Mouse (Mus musculus): ENCODE results near the gene H2-M10.6.

GRCm38 (mm10) chr17:36844725-36845124 lies 32.8 kb downstream of the H2-M10.6 start:
- TF ChIP-seq CTCF (IDR thresholded peaks at IDR 0.05 in 2 of 3, conservative IDR thresholded peaks at IDR 0.05 in 1 of 3; ENCODE audit: control insufficient read depth in 1 of 3, insufficient read depth in 1 of 3, low read depth in 2 of 3, low read length in 3 of 3, poor library complexity in 1 of 3, severe bottlenecking in 1 of 3) (no peak), MEF2A (IDR thresholded peaks at IDR 0.05; ENCODE audit: extremely low read depth, insufficient replicate concordance, low read depth, low read length, poor library complexity, severe bottlenecking) (no peak), ZNF384 (IDR thresholded peaks at IDR 0.05; ENCODE audit: low read depth, low read length) (no peak), GATA1 (IDR thresholded peaks at IDR 0.05; ENCODE audit: low read depth, low read length) (no peak), POLR2AphosphoS5 (IDR thresholded peaks at IDR 0.05; ENCODE audit: borderline replicate concordance, low read depth, low read length) (no peak), USF1 (IDR thresholded peaks at IDR 0.05; ENCODE audit: low read depth, low read length) (no peak)

All from MEL (cell line).